Mouse (Mus musculus) hindbrain, embryonic 10.5 days (tissue): ENCODE measurements around the gene Gm20883. TPM values are rescaled to one million over a fixed set of nuclear protein-coding genes. Genes with fewer than 3 reads are reported as not detected.
"Not testable (repeated sequence)": the region's sequence is repeated elsewhere in the genome, so short reads cannot be mapped to it uniquely, and the experiment has no call there.

Experiments
- DNase-seq: peaks from one replicate; pipeline ENCODE4 v3.0.0-alpha.2; 2017; ENCODE audit warnings: low spot score
- H3K27ac ChIP-seq: fragments of 300-500 bp; sonication (generic); 2 replicates; pipeline ENCODE4 v1.5.1; 2016; ENCODE audit warnings: mild to moderate bottlenecking, moderate library complexity
- H3K27me3 ChIP-seq: fragments of 300-500 bp; sonication (generic); 2 replicates; pipeline ENCODE4 v1.6.1; 2016; ENCODE audit warnings: mild to moderate bottlenecking; ENCODE audit not compliant: poor library complexity, insufficient read depth, severe bottlenecking
- H3K36me3 ChIP-seq: fragments of 300-500 bp; sonication (generic); 2 replicates; pipeline ENCODE4 v1.6.1; 2016; ENCODE audit warnings: mild to moderate bottlenecking, moderate library complexity
- H3K4me1 ChIP-seq: fragments of 300-500 bp; sonication (generic); replicated peaks from 2 replicates; pipeline ENCODE4 v1.6.1; 2016; ENCODE audit warnings: mild to moderate bottlenecking
- H3K4me3 ChIP-seq: fragments of 300-500 bp; sonication (generic); 2 replicates; pipeline ENCODE4 v1.5.1; 2016; ENCODE audit warnings: mild to moderate bottlenecking, moderate library complexity
- H3K9me3 ChIP-seq: fragments of 300-500 bp; sonication (generic); 2 replicates; pipeline ENCODE4 v1.6.1; 2016; ENCODE audit warnings: mild to moderate bottlenecking, moderate library complexity
- WGBS: fragments of 180-500 bp; shearing (Covaris S2); methylation state at CpG from one replicate; pipeline ENCODE4 v1.1.7; 2016; 5-methylcytosine and 5-hydroxymethylcytosine counted together
- polyA plus RNA-seq: library from polyadenylated mRNA; unstranded; fragments of >200 nt; fragmentation: Nextera tagmentation; extraction: Ambion mirVana; gene quantifications from 2 replicates; pipeline ENCODE4 v1.2.1, GENCODE M21; 2016

Gm20883 gene
- not detected in 2 replicates for polyA plus RNA-seq

DNA sequence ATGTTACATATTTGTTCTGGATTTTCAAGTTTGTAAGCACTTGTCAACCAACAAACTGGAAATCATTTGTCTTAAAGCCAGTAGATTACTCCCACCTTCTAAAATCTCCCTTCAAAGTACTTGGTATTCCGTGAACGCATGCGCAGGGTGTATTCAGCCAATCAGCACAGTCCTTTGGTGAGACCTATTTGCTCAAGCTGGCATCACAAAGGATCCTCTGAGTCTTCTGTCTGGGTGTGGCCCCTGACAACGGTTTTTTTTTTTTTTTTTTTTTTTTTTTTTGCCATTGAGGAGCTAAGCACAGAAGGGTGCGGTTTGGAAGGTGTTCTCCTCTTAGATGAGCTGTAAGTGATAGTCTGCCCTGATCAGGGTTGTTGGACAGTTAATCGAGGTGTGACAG, at the start of gene Gm20883:
Gm20883 (plus strand) TSS at position 301 of the 400 bp plus-strand sequence.
- not testable (repeated sequence) for H3K4me1 ChIP-seq, DNase-seq, H3K27ac ChIP-seq, H3K9me3 ChIP-seq, H3K36me3 ChIP-seq, H3K4me3 ChIP-seq, H3K27me3 ChIP-seq
- no CpG with 5 or more reads among the region's 6 CpGs for WGBS
